Mouse (Mus musculus) CH12.LX (cell line): ENCODE data around the gene Nup210l. TPM values are rescaled to one million over a fixed set of nuclear protein-coding genes. Genes with fewer than 3 reads are reported as not detected.
A peak's percentile ranks its signal among the peaks of the same experiment; 100 is the strongest.

Experiments
- DNase-seq: peaks from one replicate; pipeline ENCODE4 v3.0.0-alpha.2; 2013; ENCODE audit errors: extremely low read depth
- H3K27ac ChIP-seq: 2 replicates; pipeline ENCODE4 v1.5.1; 2012; ENCODE audit warnings: low read depth, mild to moderate bottlenecking, control low read depth, moderate library complexity; ENCODE audit not compliant: insufficient read depth
- H3K27me3 ChIP-seq: replicated peaks from 2 replicates; pipeline ENCODE3; 2012; ENCODE audit warnings: inconsistent platforms
- H3K36me3 ChIP-seq, 2 experiments: replicated peaks in 1 of 2; 2 replicates each; pipeline versions ENCODE3 to v1.6.1; 2012; ENCODE audit warnings: inconsistent platforms in 1 of 2, low read length in 1 of 2, mild to moderate bottlenecking in 1 of 2, mixed read lengths in 1 of 2, moderate library complexity in 1 of 2; ENCODE audit not compliant: control insufficient read depth in 1 of 2, insufficient read depth in 1 of 2
- H3K4me1 ChIP-seq, 2 experiments: 2 replicates each; pipeline ENCODE4 v1.6.1; 2012; ENCODE audit warnings: inconsistent platforms in 1 of 2, moderate library complexity in 1 of 2; ENCODE audit not compliant: insufficient read depth in 2 of 2, control insufficient read depth in 1 of 2
- H3K4me2 ChIP-seq: 2 replicates; pipeline ENCODE4 v1.6.1; 2012; ENCODE audit warnings: low read depth, mild to moderate bottlenecking, control low read depth; ENCODE audit not compliant: poor library complexity, insufficient read depth, severe bottlenecking
- H3K4me3 ChIP-seq, 3 experiments: fragments of 150-350 bp in 1 of 3; sonication (generic) in 1 of 3; replicated peaks in 1 of 3; 2 replicates each; pipeline versions ENCODE3 to v1.5.1; 2011 to 2012; ENCODE audit warnings: low read depth in 2 of 3, low read length in 2 of 3, mild to moderate bottlenecking in 2 of 3, moderate library complexity in 2 of 3, control low read depth in 1 of 3, improper control_type of control experiment in 1 of 3, inconsistent platforms in 1 of 3, mixed read lengths in 1 of 3; ENCODE audit not compliant: poor library complexity in 1 of 3
- H3K79me2 ChIP-seq: replicated peaks from 2 replicates; pipeline ENCODE4 v1.6.1; 2012; ENCODE audit warnings: mild to moderate bottlenecking, moderate library complexity; ENCODE audit not compliant: control insufficient read depth, poor library complexity, insufficient read depth, severe bottlenecking; ENCODE audit errors: extremely low read depth
- H3K9ac ChIP-seq: 2 replicates; pipeline ENCODE4 v1.6.1; 2012; ENCODE audit warnings: low read depth, mild to moderate bottlenecking, control low read depth, moderate library complexity; ENCODE audit not compliant: insufficient read depth
- H3K9me3 ChIP-seq: replicated peaks from 2 replicates; pipeline ENCODE3; 2012; ENCODE audit warnings: low read length, inconsistent platforms, mixed read lengths
- BHLHE40 ChIP-seq: IDR thresholded peaks from 2 replicates; pipeline ENCODE4 v1.6.1; 2011; ENCODE audit warnings: mild to moderate bottlenecking, low read depth, low read length, improper control_type of control experiment
- CHD1 ChIP-seq: IDR thresholded peaks from 2 replicates; pipeline ENCODE4 v1.6.1; 2012; ENCODE audit warnings: low read depth, low read length, improper control_type of control experiment, inconsistent platforms
- CTCF ChIP-seq, 2 experiments: IDR thresholded peaks in 1 of 2; conservative IDR thresholded peaks in 1 of 2; 2 replicates each; pipeline ENCODE4 v1.5.1; 2011 to 2012; ENCODE audit warnings: low read depth in 2 of 2, low read length in 2 of 2, improper control_type of control experiment in 1 of 2, inconsistent platforms in 1 of 2, mild to moderate bottlenecking in 1 of 2, moderate library complexity in 1 of 2
- E2F4 ChIP-seq: IDR thresholded peaks from 2 replicates; pipeline ENCODE4 v1.6.1; 2011; ENCODE audit warnings: low read depth, low read length, improper control_type of control experiment; ENCODE audit not compliant: insufficient replicate concordance
- ETS1 ChIP-seq: conservative IDR thresholded peaks from 2 replicates; pipeline ENCODE4 v1.6.1; 2012; ENCODE audit warnings: low read depth, mild to moderate bottlenecking, inconsistent platforms, low read length, improper control_type of control experiment, moderate library complexity
- HCFC1 ChIP-seq: IDR thresholded peaks from 2 replicates; pipeline ENCODE4 v1.6.1; 2012; ENCODE audit warnings: low read depth, mild to moderate bottlenecking, inconsistent platforms, low read length, improper control_type of control experiment
- IRF4 ChIP-seq: IDR thresholded peaks from 2 replicates; pipeline ENCODE4 v1.6.1; 2014; ENCODE audit warnings: low read depth, mild to moderate bottlenecking, inconsistent platforms, low read length, improper control_type of control experiment
- JUN ChIP-seq: IDR thresholded peaks from 2 replicates; pipeline ENCODE4 v1.6.1; 2011; ENCODE audit warnings: low read depth, mild to moderate bottlenecking, low read length, improper control_type of control experiment, moderate library complexity; ENCODE audit not compliant: insufficient read depth
- KAT2A ChIP-seq: IDR thresholded peaks from 2 replicates; pipeline ENCODE4 v1.6.1; 2012; ENCODE audit warnings: low read length, improper control_type of control experiment, inconsistent platforms; ENCODE audit not compliant: insufficient replicate concordance
- MAX ChIP-seq: IDR thresholded peaks from 2 replicates; pipeline ENCODE4 v1.6.1; 2011; ENCODE audit warnings: low read length, improper control_type of control experiment
- MAZ ChIP-seq: IDR thresholded peaks from 2 replicates; pipeline ENCODE4 v1.6.1; 2012; ENCODE audit warnings: low read depth, mild to moderate bottlenecking, inconsistent platforms, low read length, improper control_type of control experiment, moderate library complexity
- MYC ChIP-seq: IDR thresholded peaks from 2 replicates; pipeline ENCODE4 v1.6.1; 2011; ENCODE audit warnings: low read depth, mild to moderate bottlenecking, improper control_type of control experiment, low read length
- PAX5 ChIP-seq: IDR thresholded peaks from 2 replicates; pipeline ENCODE4 v1.6.1; 2012; ENCODE audit warnings: low read length, inconsistent platforms, mixed read lengths
- POLR2AphosphoS2 ChIP-seq: IDR thresholded peaks from 2 replicates; pipeline ENCODE4 v1.6.1; 2011; ENCODE audit warnings: low read depth, low read length, improper control_type of control experiment
- RAD21 ChIP-seq: IDR thresholded peaks from 2 replicates; pipeline ENCODE4 v1.6.1; 2011; ENCODE audit warnings: low read depth, mild to moderate bottlenecking, low read length, improper control_type of control experiment, moderate library complexity
- RCOR1 ChIP-seq: conservative IDR thresholded peaks from 2 replicates; pipeline ENCODE4 v1.6.1; 2012; ENCODE audit warnings: low read depth, mild to moderate bottlenecking, inconsistent platforms, low read length, improper control_type of control experiment
- SMC3 ChIP-seq: IDR thresholded peaks from 2 replicates; pipeline ENCODE4 v1.6.1; 2011; ENCODE audit warnings: low read depth, low read length, improper control_type of control experiment
- TBP ChIP-seq: conservative IDR thresholded peaks from 2 replicates; pipeline ENCODE4 v1.6.1; 2011; ENCODE audit warnings: low read depth, low read length, improper control_type of control experiment
- ZKSCAN1 ChIP-seq: IDR thresholded peaks from 2 replicates; pipeline ENCODE4 v1.6.1; 2012; ENCODE audit warnings: low read depth, inconsistent platforms, low read length, improper control_type of control experiment, borderline replicate concordance
- dilution Hi-C: fragments of 300-500 bp; cut with MboI; formaldehyde crosslinking; loops from 2 replicates; pipeline ENCODE4 v1.14.3; 2020; ENCODE audit warnings: low sequenced_read_pairs; ENCODE audit not compliant: extremely low pct_unique_long_range_greater_than_20kb, extremely low pct_ligation_motif_present
- in situ Hi-C: fragments of 300-500 bp; cut with MboI; formaldehyde crosslinking; loops from 3 replicates; pipeline ENCODE4 v1.14.3; 2019; ENCODE audit warnings: low sequenced_read_pairs, low pct_ligation_motif_present, low pct_unique_long_range_greater_than_20kb, mixed read lengths
- polyA plus RNA-seq: library from polyadenylated mRNA; unstranded; fragments of >175 nt; gene quantifications from 2 replicates; pipeline ENCODE4 v1.2.1, GENCODE M21; 2012; ENCODE audit warnings: low read depth; ENCODE audit not compliant: insufficient read length
- total RNA-seq, 2 experiments: library from RNA; depleted of rRNA; stranded (reverse); fragments of 300-350 nt in 1 of 2; fragments of >200 nt in 1 of 2; gene quantifications; 2 replicates each; pipeline ENCODE4 v1.2.3; 2012 to 2014

The Nup210l gene
- total and polyA plus RNA-seq, 3 experiments, result 0.42 to 0.47 (median 0.43) TPM

- Histone ChIP-seq H3K9ac (no peak overlapping the region), H3K9me3 (no peaks in the 10 kb centered on the region), H3K27me3 (no peaks in the 10 kb centered on the region), H3K4me1 (no peaks in the 10 kb centered on the region), H3K4me3 (no peak overlapping the region), H3K27ac (no peak overlapping the region), H3K79me2 (no peaks in the 10 kb centered on the region), H3K4me2 (no peak overlapping the region), H3K36me3 (peaks cover 35 to 80% of the 10 kb centered on the region in 2 experiments)
- dilution Hi-C loops (no loop called here), in situ Hi-C loops (no loop called here)
- TF ChIP-seq MAX (no peak), JUN (no peak), ETS1 (no peak), RCOR1 (no peak)
- no peak for DNase-seq
These were observed 41.4 kb upstream of the Nup210l start for GRCm38 (mm10) chr3:90062539-90062938.

- in situ Hi-C loops, result no loop called here
- Histone ChIP-seq H3K36me3 (peaks cover 30 to 71% of the 10 kb centered on the region in 2 experiments), H3K9ac (no peak overlapping the region), H3K27me3 (no peaks in the 10 kb centered on the region), H3K27ac (no peak overlapping the region), H3K4me2 (no peak overlapping the region), H3K4me1 (no peaks in the 10 kb centered on the region), H3K9me3 (no peaks in the 10 kb centered on the region), H3K79me2 (no peaks in the 10 kb centered on the region), H3K4me3 (no peak overlapping the region)
- no peak for TF ChIP-seq POLR2AphosphoS2
- TF ChIP-seq PAX5, result no peak
- TF ChIP-seq HCFC1, result no peak
- TF ChIP-seq KAT2A, result no peak
- TF ChIP-seq MAX, result no peak
- TF ChIP-seq BHLHE40, result no peak
- no peak for TF ChIP-seq CTCF (conservative IDR thresholded peaks at IDR 0.05 in 1 of 2, IDR thresholded peaks at IDR 0.05 in 1 of 2; ENCODE audit: low read depth in 2 of 2, low read length in 2 of 2)
- TF ChIP-seq MYC, result no peak
- no peak for TF ChIP-seq RAD21
- TF ChIP-seq TBP, result no peak
- TF ChIP-seq ZKSCAN1, result no peak
- TF ChIP-seq MAZ, result no peak
- DNase-seq, result no peak
- dilution Hi-C loops, result no loop called here
These were observed 39.5 kb upstream of the Nup210l start for GRCm38 (mm10) chr3:90064383-90064782.

GRCm38 (mm10) chr3:90065553-90065952 is 38.4 kb upstream of the Nup210l start:
- Histone ChIP-seq H3K9me3 (no peaks in the 10 kb centered on the region), H3K27ac (no peak overlapping the region), H3K79me2 (no peaks in the 10 kb centered on the region), H3K9ac (no peak overlapping the region), H3K27me3 (no peaks in the 10 kb centered on the region), H3K4me2 (no peak overlapping the region), H3K36me3 (peaks cover 25 to 64% of the 10 kb centered on the region in 2 experiments), H3K4me1 (no peaks in the 10 kb centered on the region), H3K4me3 (no peak overlapping the region)
- in situ Hi-C loops (no loop called here), dilution Hi-C loops (no loop called here)
- TF ChIP-seq RAD21, result peak; percentile 46
- peak; percentile 67 for TF ChIP-seq SMC3
- peak; percentile 84 to 95 for TF ChIP-seq CTCF (conservative IDR thresholded peaks at IDR 0.05 in 1 of 2, IDR thresholded peaks at IDR 0.05 in 1 of 2; ENCODE audit: low read depth in 2 of 2, low read length in 2 of 2)
- no peak for TF ChIP-seq IRF4
- peak; percentile 84; the same call in 1 of the 2 replicates for TF ChIP-seq E2F4
- no peak for TF ChIP-seq RCOR1
- TF ChIP-seq ETS1, result no peak
- TF ChIP-seq CHD1, result no peak
- DNase-seq, result peak; percentile 59
